Mouse (Mus musculus): Measurements from ENCODE around the gene Snx9.
A peak's percentile ranks its signal among the peaks of the same experiment; 100 is the strongest.

Snx9 gene

GRCm38 (mm10) chr17:5874565-5874964 lies 33.4 kb downstream of the Snx9 start:
- no peak for DNase-seq (ENCODE audit: extremely low read depth, insufficient read length, low spot score)

GRCm38 (mm10) chr17:5877611-5878157 lies 36.6 kb downstream of the Snx9 start:
- DNase-seq (ENCODE audit: extremely low read depth, insufficient read length, low spot score) = no peak

GRCm38 (mm10) chr17:5878878-5879277 lies 37.7 kb downstream of the Snx9 start:
- DNase-seq (ENCODE audit: extremely low read depth, insufficient read length, low spot score) = no peak

GRCm38 (mm10) chr17:5885474-5885873 lies 44.3 kb downstream of the Snx9 start:
- no peak for DNase-seq (ENCODE audit: extremely low read depth, insufficient read length, low spot score)

GRCm38 (mm10) chr17:5886181-5886810 lies 45.2 kb downstream of the Snx9 start:
- DNase-seq (ENCODE audit: extremely low read depth, insufficient read length, low spot score) = no peak

GRCm38 (mm10) chr17:5886943-5887800 lies 46.0 kb downstream of the Snx9 start:
- DNase-seq (ENCODE audit: extremely low read depth, insufficient read length, low spot score) = no peak

GRCm38 (mm10) chr17:5890429-5890828 lies 49.3 kb downstream of the Snx9 start:
- DNase-seq (ENCODE audit: extremely low read depth, insufficient read length, low spot score) = peak; percentile 49

GRCm38 (mm10) chr17:5891933-5892683 lies 51.0 kb downstream of the Snx9 start:
- no peak for DNase-seq (ENCODE audit: extremely low read depth, insufficient read length, low spot score)

- DNase-seq (ENCODE audit: extremely low read depth, insufficient read length, low spot score) = no peak
These were observed 52.0 kb downstream of the Snx9 start for GRCm38 (mm10) chr17:5893092-5893491.

GRCm38 (mm10) chr17:5893574-5894148 lies 52.5 kb downstream of the Snx9 start:
- no peak for DNase-seq (ENCODE audit: extremely low read depth, insufficient read length, low spot score)

- DNase-seq (ENCODE audit: extremely low read depth, insufficient read length, low spot score) = no peak
These were observed 54.9 kb downstream of the Snx9 start for GRCm38 (mm10) chr17:5896066-5896465.

- no peak for DNase-seq (ENCODE audit: extremely low read depth, insufficient read length, low spot score)
These were observed 55.5 kb downstream of the Snx9 start for GRCm38 (mm10) chr17:5896607-5897006.

GRCm38 (mm10) chr17:5897326-5898200 lies 56.4 kb downstream of the Snx9 start:
- no peak for DNase-seq (ENCODE audit: extremely low read depth, insufficient read length, low spot score)

- DNase-seq (ENCODE audit: extremely low read depth, insufficient read length, low spot score) = no peak
These were observed 58.1 kb downstream of the Snx9 start for GRCm38 (mm10) chr17:5899251-5899650.

- no peak for DNase-seq (ENCODE audit: extremely low read depth, insufficient read length, low spot score)
These were observed 60.3 kb downstream of the Snx9 start for GRCm38 (mm10) chr17:5901381-5901780.

GRCm38 (mm10) chr17:5903630-5904301 lies 62.6 kb downstream of the Snx9 start:
- DNase-seq (ENCODE audit: extremely low read depth, insufficient read length, low spot score) = no peak

- no peak for DNase-seq (ENCODE audit: extremely low read depth, insufficient read length, low spot score)
These were observed 68.6 kb downstream of the Snx9 start for GRCm38 (mm10) chr17:5909681-5910080.

- no peak for DNase-seq (ENCODE audit: extremely low read depth, insufficient read length, low spot score)
These were observed 70.5 kb downstream of the Snx9 start for GRCm38 (mm10) chr17:5911591-5911990.

GRCm38 (mm10) chr17:5912797-5913196 lies 71.7 kb downstream of the Snx9 start:
- DNase-seq (ENCODE audit: extremely low read depth, insufficient read length, low spot score) = no peak

Data from 3134 (cell line).